Mouse (Mus musculus) lung, adult 2 months (tissue): ENCODE results near the gene Angptl6.

Source experiments
- CTCF ChIP-seq: fragments of 200-500 bp; IDR thresholded peaks from 2 replicates; pipeline ENCODE4 v1.5.1; 2011; ENCODE audit warnings: mild to moderate bottlenecking, low read length, control low read depth; ENCODE audit not compliant: insufficient read depth
- POLR2A ChIP-seq: fragments of 200-500 bp; IDR thresholded peaks from 2 replicates; pipeline ENCODE4 v1.6.1; 2011; ENCODE audit warnings: low read depth, mild to moderate bottlenecking, control low read depth, low read length, borderline replicate concordance; ENCODE audit errors: extremely low read depth

GRCm38 (mm10) chr9:20825781-20826180 lies 53.7 kb downstream of the Angptl6 start:
- TF ChIP-seq CTCF (no peak), POLR2A (no peak)
